Mouse (Mus musculus) right cerebral cortex, postnatal 10 days (tissue): ENCODE measurements at regions not wholly inside any gene's neighbourhood (a gene's known extent, or its start where the extent isn't known, plus 50 kb on each side); places are given as distances from the start of the nearest gene placed in this dataset.

Source experiments
- DNase-seq, 2 experiments: peaks; one replicate each; pipeline ENCODE4 v3.0.0; 2021; ENCODE audit warnings: low spot score in 2 of 2

GRCm38 (mm10) chr11:71512271-71513066 is 237.3 kb upstream of the Wscd1 start:
- peak; percentile 24 to 33 for DNase-seq

- no peak for DNase-seq
These were observed 236.7 kb upstream of the Wscd1 start for GRCm38 (mm10) chr11:71513067-71513350.

GRCm38 (mm10) chr11:71515264-71515663 is 234.5 kb upstream of the Wscd1 start:
- DNase-seq = no peak

- no peak for DNase-seq
These were observed 232.3 kb upstream of the Wscd1 start for GRCm38 (mm10) chr11:71517377-71517776.

GRCm38 (mm10) chr11:71527691-71528090 is 222.0 kb upstream of the Wscd1 start:
- no peak for DNase-seq

GRCm38 (mm10) chr11:71528588-71528987 is 221.1 kb upstream of the Wscd1 start:
- no peak for DNase-seq

- peak; percentile 50 to 58 for DNase-seq
These were observed 208.4 kb upstream of the Wscd1 start for GRCm38 (mm10) chr11:71541178-71541845.

GRCm38 (mm10) chr11:71557412-71557811 is 192.3 kb upstream of the Wscd1 start:
- no peak for DNase-seq

- no peak for DNase-seq
These were observed 184.9 kb upstream of the Wscd1 start for GRCm38 (mm10) chr11:71564831-71565230.

- no peak for DNase-seq
These were observed 172.9 kb upstream of the Wscd1 start for GRCm38 (mm10) chr11:71576801-71577200.

- no peak for DNase-seq
These were observed 167.9 kb upstream of the Wscd1 start for GRCm38 (mm10) chr11:71581775-71582174.

GRCm38 (mm10) chr11:71591014-71591413 is 158.7 kb upstream of the Wscd1 start:
- no peak for DNase-seq

- no peak for DNase-seq
These were observed 155.4 kb upstream of the Wscd1 start for GRCm38 (mm10) chr11:71594250-71594847.

- DNase-seq = no peak
These were observed 152.0 kb upstream of the Wscd1 start for GRCm38 (mm10) chr11:71597709-71598108.

- no peak for DNase-seq
These were observed 138.9 kb upstream of the Wscd1 start for GRCm38 (mm10) chr11:71610782-71611181.

- no peak for DNase-seq
These were observed 134.2 kb upstream of the Wscd1 start for GRCm38 (mm10) chr11:71615526-71615925.

GRCm38 (mm10) chr11:71625501-71626191 is 124.1 kb upstream of the Wscd1 start:
- DNase-seq = peak in 1 of 2 experiments; percentile 31

- DNase-seq = peak in 1 of 2 experiments; percentile 24
These were observed 113.6 kb upstream of the Wscd1 start for GRCm38 (mm10) chr11:71636111-71636510.

- DNase-seq = no peak
These were observed 112.9 kb upstream of the Wscd1 start for GRCm38 (mm10) chr11:71636785-71637184.

- no peak for DNase-seq
These were observed 106.8 kb upstream of the Wscd1 start for GRCm38 (mm10) chr11:71642886-71643285.

- no peak for DNase-seq
These were observed 97.9 kb upstream of the Wscd1 start for GRCm38 (mm10) chr11:71651756-71652380.

- peak in 1 of 2 experiments; percentile 34 for DNase-seq
These were observed 97.3 kb upstream of the Wscd1 start for GRCm38 (mm10) chr11:71652381-71652775.
